Mouse (Mus musculus) lung, postnatal 0 days (tissue): Measurements from ENCODE around the gene Ints1. TPM values are rescaled to one million over a fixed set of nuclear protein-coding genes. Genes with fewer than 3 reads are reported as not detected.

Experiments used
- ATAC-seq: fragments of 200-750 bp; cut with Nextera tagmentation; 2 replicates; pipeline ENCODE4 v1.8.0; 2017; ENCODE audit warnings: moderate library complexity
- DNase-seq: peaks from one replicate; pipeline ENCODE4 v3.0.0-alpha.2; 2016; ENCODE audit warnings: low spot score
- H3K27ac ChIP-seq: fragments of 300-500 bp; sonication (generic); 2 replicates; pipeline ENCODE4 v1.5.1; 2014; ENCODE audit warnings: antibody characterized with exemption, mild to moderate bottlenecking, low read length, mixed read lengths
- H3K27me3 ChIP-seq: fragments of 300-500 bp; sonication (generic); replicated peaks from 2 replicates; pipeline ENCODE4 v1.6.1; 2014; ENCODE audit warnings: low read length, mixed read lengths; ENCODE audit not compliant: insufficient read depth
- H3K36me3 ChIP-seq: fragments of 300-500 bp; sonication (generic); 2 replicates; pipeline ENCODE4 v1.6.1; 2014; ENCODE audit warnings: low read length, mixed read lengths; ENCODE audit not compliant: insufficient read depth
- H3K4me1 ChIP-seq: fragments of 300-500 bp; sonication (generic); 2 replicates; pipeline ENCODE4 v1.6.1; 2014; ENCODE audit warnings: antibody characterized with exemption, low read depth, low read length, mixed read lengths; ENCODE audit not compliant: insufficient read depth
- H3K4me2 ChIP-seq: fragments of 300-500 bp; sonication (generic); replicated peaks from 2 replicates; pipeline ENCODE4 v1.6.1; 2014; ENCODE audit warnings: low read depth, mild to moderate bottlenecking, low read length, moderate library complexity, mixed read lengths
- H3K4me3 ChIP-seq: fragments of 300-500 bp; sonication (generic); 2 replicates; pipeline ENCODE4 v1.5.1; 2014; ENCODE audit warnings: low read depth, low read length
- H3K9ac ChIP-seq: fragments of 300-500 bp; sonication (generic); replicated peaks from 2 replicates; pipeline ENCODE4 v1.6.1; 2014; ENCODE audit warnings: low read depth, mild to moderate bottlenecking
- H3K9me3 ChIP-seq: fragments of 300-500 bp; sonication (generic); 2 replicates; pipeline ENCODE4 v1.6.1; 2016; ENCODE audit warnings: low read length, mixed read lengths
- CTCF ChIP-seq: IDR thresholded peaks from 2 replicates; pipeline ENCODE4 v1.5.1; 2016; ENCODE audit warnings: antibody characterized with exemption, mild to moderate bottlenecking
- EP300 ChIP-seq: IDR thresholded peaks from 2 replicates; pipeline ENCODE4 v1.6.1; 2016; ENCODE audit warnings: antibody characterized with exemption, mild to moderate bottlenecking, control low read depth
- WGBS: fragments of 180-500 bp; shearing (Covaris S2); extraction: QIAGEN DNeasy Blood & Tissue Kit; methylation state at CpG from one replicate; pipeline ENCODE4 v1.1.7; 2014; 5-methylcytosine and 5-hydroxymethylcytosine counted together
- polyA plus RNA-seq: library from polyadenylated mRNA; unstranded; fragments of >200 nt; fragmentation: Nextera tagmentation; extraction: Ambion mirVana; gene quantifications from 2 replicates; pipeline ENCODE4 v1.2.1, GENCODE M21; 2015

Ints1 gene
- polyA plus RNA-seq, 1 experiment from 2014 or later: 8.6 TPM

DNA sequence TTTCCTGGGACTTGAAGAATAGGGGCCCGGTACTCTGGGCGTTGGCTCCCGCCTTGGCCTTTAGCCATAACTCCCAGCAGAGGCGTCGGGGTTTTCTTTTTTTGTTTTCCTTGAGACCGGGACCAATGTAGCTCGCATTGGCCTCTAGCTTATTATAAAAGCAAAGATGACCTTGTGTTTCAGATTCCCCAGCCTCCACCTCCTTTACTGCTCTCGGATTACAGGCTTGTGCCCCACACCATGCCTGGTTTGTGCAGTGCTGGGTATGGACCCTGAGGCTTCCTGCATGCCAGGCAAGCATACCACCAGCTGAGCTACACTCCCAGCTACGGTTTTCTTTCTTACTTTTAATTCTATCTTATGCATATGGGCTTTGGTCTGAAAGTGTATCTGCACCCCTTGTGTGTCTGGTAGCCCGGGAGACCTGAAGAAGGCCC, 39.0 kb downstream of the Ints1 start:
- Histone ChIP-seq H3K9ac (no peak overlapping the region), H3K36me3 (no peaks in the 10 kb centered on the region), H3K4me1 (peaks cover 27% of the 10 kb centered on the region), H3K4me3 (peak overlapping the region; percentile 50; the same call in 1 of the 2 replicates), H3K27me3 (no peaks in the 10 kb centered on the region), H3K27ac (peak overlapping the region; percentile 45; the same call in 1 of the 2 replicates), H3K4me2 (peak overlapping the region; percentile 98; the same call in 1 of the 2 replicates), H3K9me3 (no peaks in the 10 kb centered on the region)
- TF ChIP-seq EP300 (0 out of 2 replicates have a peak, but pooled peaks have one; percentile 25), CTCF (no peak)
- DNase-seq (no peak), ATAC-seq (peak; percentile 15)
- WGBS: 10% methylated on average over 10 of the region's 10 CpGs

DNA sequence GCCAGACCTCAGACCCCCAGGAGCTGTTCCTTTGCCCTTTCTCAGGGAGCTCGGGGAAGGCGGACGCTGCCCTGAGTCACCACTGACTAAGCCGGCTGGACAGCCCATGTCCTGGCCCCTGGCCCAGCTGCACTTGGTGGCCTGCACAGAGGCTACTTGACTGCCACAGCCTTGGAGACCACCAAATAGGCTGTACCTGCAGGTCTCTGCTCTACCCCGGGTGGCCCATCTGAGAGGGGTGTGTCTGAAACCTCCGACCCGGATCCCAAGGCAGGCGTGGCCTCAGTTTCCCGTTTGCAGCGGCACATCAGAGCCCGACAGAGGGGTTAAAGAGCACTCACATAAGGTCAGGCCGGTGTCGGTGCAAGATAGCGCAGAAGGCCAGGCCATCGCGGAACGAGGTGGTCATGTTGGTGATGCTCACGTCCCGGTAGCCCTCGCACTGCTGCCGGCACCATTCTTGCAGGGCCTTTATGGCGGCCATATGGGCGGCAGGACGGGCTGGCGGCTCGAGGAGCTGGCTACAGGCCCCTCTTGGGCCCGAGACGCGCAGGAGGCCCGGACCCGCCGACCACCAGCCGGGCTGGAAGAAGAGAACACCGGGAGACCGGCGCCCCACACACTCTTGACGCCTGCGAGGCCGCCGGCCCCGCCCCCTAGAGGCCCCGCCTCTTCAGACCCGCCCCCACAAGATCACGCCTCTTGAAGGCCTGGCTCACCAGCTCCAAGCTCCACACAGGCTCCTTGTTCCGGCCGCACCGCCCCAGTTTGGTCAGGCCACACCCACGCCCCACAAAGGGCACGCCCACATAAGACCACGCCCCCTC, 39.6 kb downstream of the Ints1 start, which contains the start of gene Micall2:
Gene Micall2 (minus strand): TSS at position 660 of the 827 bp plus-strand sequence.
- Histone ChIP-seq H3K36me3 (no peaks in the 10 kb centered on the region), H3K4me3 (peak within 1 kb of the TSS; percentile 50), H3K4me2 (peak within 1 kb of the TSS; percentile 98), H3K4me1 (peaks cover 32% of the 10 kb centered on the region), H3K27ac (peak within 1 kb of the TSS; percentile 45; the same call in 1 of the 2 replicates), H3K9ac (0 out of 2 replicates have a peak within 1 kb of the TSS, but pooled peaks have one; percentile 8), H3K27me3 (no peaks in the 10 kb centered on the region), H3K9me3 (no peaks in the 10 kb centered on the region)
- WGBS: 3% methylated on average over 46 of the region's 50 CpGs
- TF ChIP-seq CTCF (no peak), EP300 (no peak)
- DNase-seq (peak; percentile 99), ATAC-seq (peak; percentile 94)

DNA sequence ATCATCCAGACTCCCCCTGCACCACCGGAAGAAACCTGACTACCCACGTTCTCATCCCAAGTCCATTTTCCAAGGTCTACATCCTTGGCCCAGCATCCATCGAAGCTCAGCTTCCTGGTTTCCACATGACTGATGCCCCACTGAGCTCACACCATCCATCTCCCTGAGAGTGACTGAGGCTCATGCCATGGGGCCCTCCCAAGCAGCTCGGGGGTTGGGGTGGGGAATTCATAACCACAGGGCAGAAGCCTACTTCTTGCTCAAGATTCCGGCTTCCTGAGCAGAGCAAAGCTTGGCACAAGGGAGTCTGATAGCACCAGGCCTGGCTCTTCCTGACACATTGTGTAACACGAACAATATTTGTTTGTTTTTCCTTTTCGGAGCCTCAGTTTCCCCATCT, 40.7 kb downstream of the Ints1 start:
- 65% methylated on average over 7 of the region's 7 CpGs for WGBS
- Histone ChIP-seq H3K9me3 (no peaks in the 10 kb centered on the region), H3K36me3 (no peaks in the 10 kb centered on the region), H3K4me1 (peaks cover 34% of the 10 kb centered on the region), H3K27ac (no peak overlapping the region), H3K27me3 (no peaks in the 10 kb centered on the region), H3K9ac (no peak overlapping the region), H3K4me3 (no peak overlapping the region), H3K4me2 (peak overlapping the region; percentile 98)
- TF ChIP-seq CTCF: no peak
- no peak for TF ChIP-seq EP300
- DNase-seq (no peak), ATAC-seq (no peak)

DNA sequence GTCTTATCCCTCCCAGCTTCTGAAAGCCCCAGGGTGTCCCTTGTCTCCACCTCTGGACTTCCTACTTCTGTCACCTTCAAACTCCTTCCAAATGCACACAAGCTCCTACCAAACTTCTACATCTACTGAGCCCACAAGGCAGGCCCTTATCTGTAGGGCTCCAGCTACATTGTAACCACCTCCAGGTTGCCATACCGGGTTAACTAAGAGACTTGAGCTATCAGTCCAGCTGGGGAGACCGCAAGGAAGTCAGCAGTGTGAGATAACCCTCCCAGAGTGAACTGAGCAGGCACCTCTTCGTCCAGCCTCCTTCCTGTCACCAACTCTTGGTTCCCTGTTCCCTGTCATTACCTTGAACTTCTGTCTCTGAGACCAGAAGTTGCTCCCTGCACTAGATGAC, 41.5 kb downstream of the Ints1 start:
- no peaks in the 10 kb centered on the region for H3K36me3 ChIP-seq
- no peaks in the 10 kb centered on the region for H3K9me3 ChIP-seq
- H3K4me1 ChIP-seq: peaks cover 34% of the 10 kb centered on the region
- H3K27ac ChIP-seq: no peak overlapping the region
- 53% methylated on average over 3 of the region's 3 CpGs for WGBS
- H3K4me3 ChIP-seq: no peak overlapping the region
- ATAC-seq (no peak), DNase-seq (no peak)
- peak overlapping the region; percentile 98; the same call in 1 of the 2 replicates for H3K4me2 ChIP-seq
- no peak overlapping the region for H3K9ac ChIP-seq
- TF ChIP-seq EP300 (no peak), CTCF (no peak)
- no peaks in the 10 kb centered on the region for H3K27me3 ChIP-seq

DNA sequence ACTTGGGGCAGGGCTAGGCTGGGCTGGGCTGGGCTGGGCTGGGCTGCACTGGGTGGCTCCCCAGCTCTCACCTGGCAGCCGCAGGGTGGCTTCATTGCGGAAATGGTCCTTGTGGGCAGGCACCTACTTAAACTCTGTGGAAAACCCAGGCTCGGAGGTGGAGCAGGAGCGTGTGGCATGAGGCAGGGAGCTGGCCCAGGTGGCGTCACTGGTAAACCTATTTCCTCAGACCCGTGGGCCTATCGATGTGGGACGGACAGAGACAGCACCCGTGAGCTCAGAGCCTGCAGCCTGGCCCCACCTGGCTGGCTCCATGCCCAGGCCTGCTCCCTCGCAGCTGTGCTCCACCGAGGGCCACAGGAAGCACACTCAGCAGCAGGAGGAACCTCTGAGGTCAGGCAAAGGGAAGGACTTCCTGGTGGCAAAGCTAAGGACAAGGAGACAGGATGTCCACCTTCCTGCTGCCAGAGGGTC, 42.8 kb downstream of the Ints1 start:
- H3K4me3 ChIP-seq: no peak overlapping the region
- no peak overlapping the region for H3K9ac ChIP-seq
- peak overlapping the region; percentile 33 for H3K4me2 ChIP-seq
- H3K36me3 ChIP-seq: no peaks in the 10 kb centered on the region
- 32% methylated on average over 11 of the region's 11 CpGs for WGBS
- no peaks in the 10 kb centered on the region for H3K27me3 ChIP-seq
- no peaks in the 10 kb centered on the region for H3K9me3 ChIP-seq
- ATAC-seq (peak; percentile 59), DNase-seq (peak; percentile 85)
- peaks cover 34% of the 10 kb centered on the region for H3K4me1 ChIP-seq
- no peak for TF ChIP-seq EP300
- H3K27ac ChIP-seq: peak overlapping the region; percentile 80

DNA sequence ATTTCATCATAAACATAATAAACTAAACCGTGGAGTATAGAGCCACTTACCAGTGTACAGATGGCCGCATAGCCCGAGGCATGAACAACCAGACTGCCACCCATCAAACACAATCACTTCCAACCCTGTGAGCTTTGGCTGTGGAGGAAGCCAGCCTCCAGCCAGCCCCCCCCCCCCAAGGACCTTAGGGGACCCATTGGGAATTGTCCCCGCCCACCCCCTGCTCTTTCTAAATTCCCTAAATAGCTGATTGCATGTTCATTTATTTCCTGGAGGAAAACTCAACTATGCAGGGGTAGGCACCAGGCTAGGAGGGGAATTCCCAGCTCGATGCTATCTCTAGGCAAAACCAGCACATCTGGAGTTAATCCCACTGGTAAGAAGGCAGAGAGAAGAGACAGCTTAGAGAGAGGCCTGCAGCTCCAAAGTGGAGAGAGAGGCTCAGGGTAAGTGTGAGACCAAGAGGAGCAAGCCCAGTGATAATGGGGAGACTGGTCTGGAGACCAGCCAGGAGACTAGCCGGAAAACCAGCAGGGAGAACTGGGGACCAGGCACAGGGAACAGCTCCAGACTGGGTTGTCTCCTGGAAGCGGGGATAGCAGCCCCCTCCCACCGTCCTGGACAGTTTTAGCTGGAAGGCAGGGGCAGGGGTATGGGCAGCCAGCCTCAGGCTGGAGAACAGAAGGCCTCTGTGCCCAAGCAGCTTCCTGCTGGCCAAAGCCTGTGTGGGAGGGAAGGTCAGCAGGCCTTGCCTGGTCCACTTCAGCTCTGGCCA, 44.6 kb downstream of the Ints1 start:
- peak overlapping the region; percentile 38; the same call in 1 of the 2 replicates for H3K27ac ChIP-seq
- H3K36me3 ChIP-seq: no peaks in the 10 kb centered on the region
- ATAC-seq: no peak
- H3K9me3 ChIP-seq: no peaks in the 10 kb centered on the region
- TF ChIP-seq EP300: no peak
- TF ChIP-seq CTCF: no peak
- no peak overlapping the region for H3K4me3 ChIP-seq
- H3K4me2 ChIP-seq: no peak overlapping the region
- 34% methylated on average over 8 of the region's 8 CpGs for WGBS
- no peaks in the 10 kb centered on the region for H3K27me3 ChIP-seq
- H3K9ac ChIP-seq: no peak overlapping the region
- DNase-seq: no peak
- H3K4me1 ChIP-seq: peaks cover 29% of the 10 kb centered on the region
